Mouse (Mus musculus): Measurements from ENCODE around the gene Tnfsf14. TPM values are rescaled to one million over a fixed set of nuclear protein-coding genes. Genes with fewer than 3 reads are reported as not detected.
A peak's percentile ranks its signal among the peaks of the same experiment; 100 is the strongest.

Tnfsf14 gene
- total RNA-seq (2018; cell fraction: chromatin; rRNA removed): 10 to 100 TPM in 3 of 26 experiments, 1 to 10 TPM in 9, under 1 TPM in 8, not detected in 6; 0.29 to 21.1 (median 1.1) TPM
- total RNA-seq (2018; cell fraction: cytosol; rRNA removed): 10 to 100 TPM in 4 of 26 experiments, 1 to 10 TPM in 9, under 1 TPM in 13; 0.11 to 21.6 (median 1.0) TPM
- 10 to 100 TPM in 5 of 26 experiments, 1 to 10 TPM in 9, under 1 TPM in 7, not detected in 5; 0.36 to 23.4 (median 1.6) TPM for total RNA-seq (2018; cell fraction: nucleus; rRNA removed)
- polyA plus RNA-seq (2018): 1.7 to 2.2 TPM (median 2.2 TPM) in 3 replicates

DNA sequence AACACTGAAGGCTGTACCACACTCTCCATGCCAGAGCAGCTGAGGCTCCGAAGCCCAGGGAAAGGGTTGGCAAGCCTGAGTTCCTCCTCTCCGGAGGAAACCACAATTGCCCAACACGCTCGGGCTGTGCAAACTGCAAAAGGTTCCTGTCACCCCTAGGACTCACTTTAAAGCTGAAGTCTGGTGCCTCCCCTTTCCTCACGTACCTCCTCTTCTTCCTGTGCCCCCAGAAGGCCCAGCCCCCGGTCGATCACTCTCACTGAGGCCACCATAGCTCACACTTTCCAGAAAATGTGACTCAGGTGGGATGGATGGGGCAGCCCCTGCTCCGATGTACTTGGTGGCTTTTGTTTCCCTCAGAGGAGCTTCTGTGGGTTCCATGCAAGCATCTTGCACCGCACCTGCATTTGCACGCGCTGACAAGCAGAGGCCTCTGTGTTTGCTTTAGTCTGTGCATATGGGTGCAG is at the start of gene Tnfsf14:
Gene Tnfsf14, minus strand, starts transcription at position 137 of the 467 bp plus-strand sequence.
- H3K27ac ChIP-seq: peak within 1 kb of the TSS; percentile 58
- 1% methylated on average over 11 of the region's 11 CpGs for WGBS (ENCODE audit: missing documents)

DNA sequence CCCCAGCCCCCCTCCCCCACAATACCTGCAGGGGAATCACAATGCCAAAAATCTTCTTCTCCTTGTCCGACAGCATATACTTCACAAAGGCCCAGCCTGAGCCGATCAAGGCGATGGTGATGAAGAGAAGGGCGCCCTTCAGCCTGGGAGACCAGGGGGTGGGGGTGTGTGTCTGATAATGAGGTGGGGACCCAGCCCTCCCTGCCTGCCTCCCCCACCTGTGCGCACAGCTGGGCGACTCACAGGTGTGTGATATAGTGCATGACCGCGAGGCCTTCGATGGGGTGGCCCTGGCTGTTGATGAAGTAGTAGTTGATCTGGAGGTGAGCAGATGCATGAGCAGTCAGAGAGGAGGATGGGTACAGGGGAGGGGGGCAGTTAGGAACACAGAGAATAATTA is 43.2 kb upstream of the Tnfsf14 start:
- Histone ChIP-seq H3K79me2 (ENCODE audit: inconsistent target) (no peaks in the 10 kb centered on the region; the same call in 1 of the 2 replicates), H3K36me3 (ENCODE audit: inconsistent target) (peaks cover 47% of the 10 kb centered on the region), H3K4me3 (ENCODE audit: inconsistent target) (no peak overlapping the region), H3K27ac (no peak overlapping the region)
- WGBS (ENCODE audit: missing documents): 97% methylated on average over 9 of the region's 9 CpGs

More for the DNA sequence above, at the start of gene Tnfsf14:
- Histone ChIP-seq H3K4me3 (ENCODE audit: inconsistent target) (peak within 1 kb of the TSS; percentile 18), H3K79me2 (ENCODE audit: inconsistent target) (no peaks in the 10 kb centered on the region), H3K36me3 (ENCODE audit: inconsistent target) (no peaks in the 10 kb centered on the region)

DNA sequence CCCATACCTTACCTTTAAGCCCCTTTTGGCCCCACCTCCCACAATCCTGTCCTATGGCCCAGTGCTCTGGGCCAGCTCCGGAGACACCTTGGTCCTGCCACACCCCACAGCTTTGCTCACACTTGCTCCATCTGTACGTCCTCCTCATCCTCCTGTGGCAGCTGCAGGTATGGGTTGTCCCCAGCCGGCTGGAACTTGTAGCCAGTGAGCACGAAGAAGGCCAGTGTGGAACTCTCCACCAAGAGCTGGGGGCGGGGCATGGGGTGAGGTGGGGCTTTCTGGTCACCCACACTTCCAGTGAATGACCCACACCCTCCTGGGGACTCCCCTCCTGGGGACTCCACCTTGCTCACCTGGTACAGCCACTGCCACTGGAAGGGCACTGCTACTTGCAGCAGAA is 41.8 kb upstream of the Tnfsf14 start:
- WGBS (ENCODE audit: missing documents): 98% methylated on average over 5 of the region's 5 CpGs
- no peak overlapping the region for H3K27ac ChIP-seq
- H3K4me3 ChIP-seq (ENCODE audit: inconsistent target): no peak overlapping the region
- no peaks in the 10 kb centered on the region for H3K79me2 ChIP-seq (ENCODE audit: inconsistent target)
- peaks cover 35% of the 10 kb centered on the region for H3K36me3 ChIP-seq (ENCODE audit: inconsistent target)

DNA sequence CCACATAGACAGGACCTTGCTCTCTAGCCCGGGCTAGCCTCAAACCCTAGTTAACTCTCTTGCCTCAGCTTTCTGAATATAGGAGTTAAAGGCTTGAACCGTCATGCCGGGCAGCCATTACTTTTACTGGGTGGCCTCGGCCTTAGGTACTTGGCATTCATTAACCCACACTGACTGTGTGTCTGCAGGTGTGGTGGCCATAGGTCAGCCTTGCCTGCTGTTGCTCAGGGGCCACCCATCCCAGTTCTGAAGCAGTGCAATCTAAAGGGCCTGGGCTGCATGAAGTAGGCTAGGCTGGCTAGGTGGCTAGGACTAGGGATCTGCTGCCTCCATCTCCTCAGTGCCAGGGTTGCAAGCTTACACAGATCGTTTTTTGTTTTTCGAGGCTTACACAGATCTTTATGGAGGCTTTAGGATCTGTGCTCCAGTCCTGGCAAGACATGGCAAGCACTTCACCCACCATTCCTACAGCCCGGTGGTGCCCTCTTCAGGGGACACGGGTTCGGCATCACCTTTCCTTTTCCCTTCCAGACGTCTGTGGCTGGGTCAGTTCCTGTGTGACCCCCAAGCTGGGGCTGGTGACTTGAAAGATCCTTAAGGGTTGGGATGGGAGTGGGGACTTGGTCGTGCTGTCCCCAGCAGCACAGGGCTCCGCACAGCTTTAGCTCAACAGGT is 40.4 kb upstream of the Tnfsf14 start:
- no peak overlapping the region for H3K4me3 ChIP-seq (ENCODE audit: inconsistent target)
- peaks cover 35% of the 10 kb centered on the region for H3K36me3 ChIP-seq (ENCODE audit: inconsistent target)
- WGBS (ENCODE audit: missing documents): 89% methylated on average over 12 of the region's 12 CpGs
- H3K27ac ChIP-seq: no peak overlapping the region
- no peaks in the 10 kb centered on the region for H3K79me2 ChIP-seq (ENCODE audit: inconsistent target)

DNA sequence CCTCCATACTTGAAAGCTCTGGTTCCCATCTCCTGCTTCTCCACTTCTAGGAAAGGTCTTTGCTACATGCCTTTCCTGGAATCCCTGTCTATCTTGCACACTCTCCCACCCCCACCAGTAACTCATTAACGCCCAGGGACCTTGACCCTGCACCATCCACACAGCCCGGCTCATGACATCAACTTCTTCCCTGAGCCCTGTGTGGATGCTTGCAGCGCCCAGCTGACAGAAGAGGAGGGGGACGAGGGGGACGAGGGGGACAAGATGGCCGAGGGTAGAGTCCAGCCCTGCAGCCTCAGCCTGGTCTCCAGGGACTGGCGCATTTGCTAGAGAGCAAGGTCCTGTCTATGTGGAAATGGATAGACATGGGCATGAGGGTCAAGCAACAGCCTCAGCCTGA is 39.1 kb upstream of the Tnfsf14 start:
- peaks cover 35% of the 10 kb centered on the region for H3K36me3 ChIP-seq (ENCODE audit: inconsistent target)
- no peak overlapping the region for H3K27ac ChIP-seq
- H3K79me2 ChIP-seq (ENCODE audit: inconsistent target): no peaks in the 10 kb centered on the region
- H3K4me3 ChIP-seq (ENCODE audit: inconsistent target): no peak overlapping the region
- WGBS (ENCODE audit: missing documents): 85% methylated on average over 7 of the region's 7 CpGs

DNA sequence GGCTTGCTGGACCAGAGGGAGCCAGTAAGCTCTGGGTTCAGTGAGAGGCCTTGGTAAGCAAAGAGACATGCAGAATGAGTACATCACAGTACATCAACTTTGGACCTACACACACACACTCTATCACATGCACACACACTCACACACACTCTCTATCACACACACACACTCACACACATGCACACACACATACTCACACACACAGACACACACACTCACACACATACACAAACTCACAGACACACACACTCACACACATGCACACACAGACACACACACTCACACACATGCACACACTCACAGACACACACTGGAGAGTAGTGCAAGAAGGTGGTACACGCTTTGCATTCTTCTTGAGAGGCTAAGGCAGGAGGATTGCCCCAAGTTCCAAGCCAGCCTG is 38.2 kb upstream of the Tnfsf14 start:
- Histone ChIP-seq H3K27ac (no peak overlapping the region), H3K36me3 (ENCODE audit: inconsistent target) (peaks cover 27% of the 10 kb centered on the region), H3K4me3 (ENCODE audit: inconsistent target) (no peak overlapping the region), H3K79me2 (ENCODE audit: inconsistent target) (no peaks in the 10 kb centered on the region)
- 100% methylated on average over 1 of the region's 1 CpGs for WGBS (ENCODE audit: missing documents)

DNA sequence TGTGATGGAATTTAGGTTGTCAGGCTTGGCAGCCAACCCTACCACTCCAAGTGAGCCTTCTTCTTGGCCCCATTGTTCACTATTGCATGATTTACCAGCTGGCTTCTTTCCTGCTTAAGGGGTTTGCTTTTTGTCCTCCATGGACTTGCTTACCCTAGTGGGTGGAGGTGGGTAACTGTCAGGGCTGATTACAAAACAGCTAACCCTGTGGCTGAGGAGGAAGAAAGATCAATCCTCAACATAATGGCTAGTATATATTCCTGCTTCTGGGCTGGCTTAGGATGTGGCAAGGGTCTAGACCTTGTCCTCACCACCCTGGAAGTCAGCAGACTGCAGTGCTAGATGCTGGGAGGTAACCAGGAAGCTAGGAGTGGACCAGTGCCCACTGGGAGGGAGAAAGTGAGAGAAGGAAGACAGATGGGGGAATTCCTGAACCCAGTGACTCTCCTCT is 37.4 kb upstream of the Tnfsf14 start:
- no peaks in the 10 kb centered on the region for H3K79me2 ChIP-seq (ENCODE audit: inconsistent target)
- H3K4me3 ChIP-seq (ENCODE audit: inconsistent target): no peak overlapping the region
- peaks cover 18% of the 10 kb centered on the region for H3K36me3 ChIP-seq (ENCODE audit: inconsistent target)
- H3K27ac ChIP-seq: no peak overlapping the region

DNA sequence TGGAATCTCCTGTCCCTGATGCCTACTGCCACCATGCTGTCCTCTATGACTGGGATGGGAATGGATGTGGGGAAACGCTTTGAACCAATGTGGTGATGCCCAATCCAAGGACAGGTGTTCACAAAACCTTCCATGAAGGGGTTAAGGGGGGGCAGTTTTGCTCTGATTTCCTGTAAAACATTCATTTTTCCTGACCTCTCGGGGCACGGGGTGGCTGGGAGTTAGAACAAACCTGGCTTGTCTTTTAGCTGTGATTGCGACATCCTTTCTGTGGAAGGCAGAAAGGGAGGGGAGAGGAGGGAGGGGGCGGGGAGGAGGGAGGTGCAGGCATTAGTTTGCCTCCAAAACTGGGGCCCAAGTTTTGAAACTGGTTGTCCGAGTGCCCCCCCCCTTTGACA is 36.8 kb upstream of the Tnfsf14 start:
- Histone ChIP-seq H3K4me3 (ENCODE audit: inconsistent target) (no peak overlapping the region), H3K79me2 (ENCODE audit: inconsistent target) (no peaks in the 10 kb centered on the region), H3K36me3 (ENCODE audit: inconsistent target) (peaks cover 12% of the 10 kb centered on the region), H3K27ac (no peak overlapping the region)
- whole genome bisulfite sequencing (ENCODE audit: missing documents): 18% methylated on average over 6 of the region's 6 CpGs

DNA sequence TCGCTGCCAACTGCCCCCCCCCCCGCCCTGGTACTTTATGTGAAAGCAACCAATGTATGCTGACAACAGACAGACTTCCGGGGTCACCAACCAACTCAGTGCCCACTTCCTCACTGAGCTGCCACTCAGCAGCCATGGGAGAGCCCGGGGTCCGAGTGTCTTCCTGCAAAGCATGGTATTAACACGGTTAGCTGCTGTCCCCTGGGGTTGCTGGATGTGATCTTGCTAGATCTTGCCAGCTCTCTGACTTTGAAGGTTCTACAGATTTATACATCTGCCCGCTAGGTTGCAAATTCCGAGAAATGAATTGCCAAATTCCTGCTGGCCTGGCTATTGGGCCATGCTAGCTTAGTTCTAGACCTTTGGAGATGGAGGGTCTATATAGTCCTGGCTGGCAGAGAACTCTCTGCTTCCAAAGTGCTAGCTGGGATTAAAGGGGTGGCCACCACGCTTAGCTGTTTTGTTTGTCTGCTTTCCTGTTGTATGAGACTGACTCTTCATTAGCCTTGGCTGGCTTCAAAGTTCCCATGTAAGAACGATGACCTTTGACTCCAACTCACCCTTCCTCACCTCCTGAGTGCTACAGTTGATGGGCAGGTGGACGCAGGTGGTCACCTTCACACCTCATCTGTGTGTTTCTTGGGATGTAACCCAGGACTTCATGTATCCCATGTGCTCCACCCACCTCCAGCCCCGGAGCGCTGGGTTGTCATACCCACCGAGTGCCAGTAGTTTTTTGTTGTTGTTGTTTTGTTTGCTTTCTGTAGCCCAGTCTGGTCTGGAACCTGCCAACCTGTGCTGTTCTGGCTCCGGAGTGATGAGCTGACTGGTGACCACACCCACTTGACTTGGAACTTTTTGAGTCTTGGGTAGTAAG is 36.1 kb upstream of the Tnfsf14 start:
- Histone ChIP-seq H3K27ac (no peak overlapping the region), H3K79me2 (ENCODE audit: inconsistent target) (no peaks in the 10 kb centered on the region), H3K4me3 (ENCODE audit: inconsistent target) (no peak overlapping the region), H3K36me3 (ENCODE audit: inconsistent target) (peaks cover 7% of the 10 kb centered on the region)
- WGBS (ENCODE audit: missing documents): 58% methylated on average over 14 of the region's 15 CpGs

DNA sequence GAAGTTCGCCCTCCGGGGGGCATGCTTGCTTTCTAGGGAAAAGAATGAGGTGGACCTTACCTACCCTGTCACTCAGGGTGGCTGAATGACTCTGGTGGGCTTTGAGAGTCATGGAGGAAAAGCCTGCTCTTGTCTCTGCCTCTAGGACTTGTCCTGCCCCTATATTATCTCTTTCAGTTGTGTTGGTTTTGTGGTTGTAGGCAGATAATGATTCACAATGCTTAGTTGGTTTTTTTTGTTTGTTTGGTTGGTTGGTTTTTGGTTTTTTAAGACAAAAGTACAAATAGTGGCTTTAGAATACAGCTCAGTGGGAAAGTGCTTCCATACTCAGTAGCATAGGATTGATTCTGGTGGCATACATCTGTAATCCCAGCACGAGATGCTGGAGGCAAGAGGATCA is 34.9 kb upstream of the Tnfsf14 start:
- 94% methylated on average over 3 of the region's 3 CpGs for WGBS (ENCODE audit: missing documents)
- no peaks in the 10 kb centered on the region for H3K79me2 ChIP-seq (ENCODE audit: inconsistent target)
- H3K36me3 ChIP-seq (ENCODE audit: inconsistent target): no peaks in the 10 kb centered on the region
- no peak overlapping the region for H3K27ac ChIP-seq
- H3K4me3 ChIP-seq (ENCODE audit: inconsistent target): no peak overlapping the region

DNA sequence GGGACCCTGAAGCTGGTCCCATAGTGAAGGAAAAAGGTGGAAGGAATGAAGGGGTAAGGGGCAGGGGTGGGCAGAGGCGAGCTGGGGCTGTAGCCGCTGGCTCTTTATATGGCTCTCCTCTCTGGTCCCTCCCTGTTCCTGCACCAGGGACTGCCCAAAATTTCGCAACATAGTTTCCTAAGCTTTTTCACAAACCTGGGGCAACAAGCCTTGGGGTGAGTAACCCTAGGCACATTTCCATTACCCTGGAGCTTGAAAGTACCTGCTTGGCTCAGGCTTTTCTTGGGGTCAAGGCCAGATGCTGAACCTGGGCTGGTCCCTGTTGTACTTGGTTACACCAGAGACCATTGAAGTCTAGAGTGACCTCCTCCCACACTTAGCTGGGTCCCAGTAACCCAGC is 34.0 kb upstream of the Tnfsf14 start, which contains the start of gene C3:
Gene C3, minus strand, starts transcription at position 123 of the 400 bp plus-strand sequence.
- peaks cover under 1% of the 10 kb centered on the region; the same call in 1 of the 2 replicates for H3K36me3 ChIP-seq (ENCODE audit: inconsistent target)
- no peak within 1 kb of the TSS for H3K27ac ChIP-seq
- WGBS (ENCODE audit: missing documents): 13% methylated on average over 3 of the region's 3 CpGs
- H3K79me2 ChIP-seq (ENCODE audit: inconsistent target): no peaks in the 10 kb centered on the region
- no peak within 1 kb of the TSS for H3K4me3 ChIP-seq (ENCODE audit: inconsistent target)

DNA sequence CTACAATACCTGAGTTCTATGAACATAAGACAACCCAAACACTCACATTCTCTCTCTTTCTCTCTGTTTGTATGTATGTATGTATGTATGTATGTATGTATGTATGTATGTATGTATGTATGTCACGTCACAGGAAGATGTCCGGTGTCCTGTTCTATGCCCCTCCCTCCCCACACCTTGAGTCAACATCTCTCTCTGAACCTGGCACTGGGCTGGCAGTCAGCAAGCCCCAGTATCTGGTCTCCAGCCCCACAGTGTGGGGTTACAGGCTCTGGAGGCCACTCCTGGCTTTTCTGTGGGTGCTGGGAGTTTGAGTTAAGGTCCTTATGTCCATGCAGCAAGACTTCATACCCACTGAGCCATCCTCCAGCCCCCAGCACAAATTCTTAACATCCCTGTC is 33.5 kb upstream of the Tnfsf14 start:
- WGBS (ENCODE audit: missing documents): no CpG with 5 or more reads among the region's 2 CpGs
- H3K36me3 ChIP-seq (ENCODE audit: inconsistent target): peaks cover 3% of the 10 kb centered on the region; the same call in 1 of the 2 replicates
- H3K27ac ChIP-seq: no peak overlapping the region
- no peaks in the 10 kb centered on the region for H3K79me2 ChIP-seq (ENCODE audit: inconsistent target)
- H3K4me3 ChIP-seq (ENCODE audit: inconsistent target): no peak overlapping the region

DNA sequence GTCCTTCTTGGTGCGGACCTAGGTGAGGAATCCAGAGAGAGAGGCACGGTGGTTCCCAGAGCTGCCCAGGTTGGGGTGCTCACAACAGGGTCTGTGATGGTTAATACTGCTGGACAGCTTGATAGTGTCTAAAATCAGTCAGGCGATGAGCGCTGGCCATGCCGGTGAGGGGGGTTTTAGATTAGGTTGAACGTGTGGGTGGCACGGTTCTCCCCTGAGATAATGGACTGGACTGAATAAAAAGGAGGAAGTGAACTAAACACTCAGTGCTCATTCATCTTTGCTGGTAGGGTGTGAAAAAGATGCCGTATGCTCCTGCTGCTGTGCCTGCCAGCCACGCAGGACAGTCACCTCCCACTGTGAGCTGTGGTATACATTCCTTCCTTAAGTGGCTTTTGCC is 29.3 kb upstream of the Tnfsf14 start:
- Histone ChIP-seq H3K4me3 (ENCODE audit: inconsistent target) (no peak overlapping the region), H3K36me3 (ENCODE audit: inconsistent target) (peaks cover 9% of the 10 kb centered on the region; the same call in 1 of the 2 replicates), H3K27ac (no peak overlapping the region), H3K79me2 (ENCODE audit: inconsistent target) (no peaks in the 10 kb centered on the region)
- WGBS (ENCODE audit: missing documents): 61% methylated on average over 9 of the region's 9 CpGs

DNA sequence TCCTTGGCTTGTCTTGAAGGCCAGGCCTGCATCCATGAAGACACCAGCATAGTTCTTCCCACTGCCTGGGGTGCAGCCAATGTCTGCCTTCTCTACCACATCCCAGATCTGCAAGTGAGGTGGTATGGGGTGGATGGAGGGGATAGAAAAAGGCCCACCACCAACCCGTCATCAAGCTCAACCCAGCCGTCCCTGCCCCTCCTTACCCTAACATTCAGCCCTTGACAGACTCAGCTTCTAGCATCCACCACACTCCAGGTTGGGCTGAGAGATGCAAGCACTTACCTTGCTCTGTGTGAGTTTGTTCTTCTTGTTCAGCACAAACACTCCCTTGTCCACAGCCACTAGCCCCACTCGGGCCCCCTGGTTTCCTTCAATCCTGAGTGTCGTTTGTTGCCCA is 27.9 kb upstream of the Tnfsf14 start:
- 77% methylated on average over 4 of the region's 4 CpGs for WGBS (ENCODE audit: missing documents)
- H3K4me3 ChIP-seq (ENCODE audit: inconsistent target): no peak overlapping the region
- H3K36me3 ChIP-seq (ENCODE audit: inconsistent target): peaks cover 12% of the 10 kb centered on the region; the same call in 1 of the 2 replicates
- no peaks in the 10 kb centered on the region for H3K79me2 ChIP-seq (ENCODE audit: inconsistent target)
- H3K27ac ChIP-seq: no peak overlapping the region

Data from macrophage (primary cell).